Mouse (Mus musculus) embryo, embryonic 10.5 days (tissue): ENCODE measurements around the gene Gdf2.
A peak's percentile ranks its signal among the peaks of the same experiment; 100 is the strongest.

ENCODE experiments used
- DNase-seq: peaks from one replicate; pipeline ENCODE4 v3.0.0-alpha.2; 2015; ENCODE audit warnings: low spot score

Gdf2 gene

GRCm38 (mm10) chr14:33956055-33956454, 15.2 kb downstream of the Gdf2 start:
- no peak for DNase-seq

- no peak for DNase-seq
Observed at GRCm38 (mm10) chr14:33958186-33958585, 17.3 kb downstream of the Gdf2 start.

- DNase-seq: no peak
Observed at GRCm38 (mm10) chr14:33958841-33959240, 18.0 kb downstream of the Gdf2 start.

- peak; percentile 84 for DNase-seq
Observed at GRCm38 (mm10) chr14:33959341-33959740, 18.5 kb downstream of the Gdf2 start.

GRCm38 (mm10) chr14:33965675-33966074, 24.8 kb downstream of the Gdf2 start:
- DNase-seq: peak; percentile 32

- DNase-seq: peak; percentile 31
Observed at GRCm38 (mm10) chr14:33972679-33973078, 31.8 kb downstream of the Gdf2 start.

- DNase-seq: peak; percentile 12
Observed at GRCm38 (mm10) chr14:33974752-33975151, 33.9 kb downstream of the Gdf2 start.

- DNase-seq: no peak
Observed at GRCm38 (mm10) chr14:33977748-33978147, 36.9 kb downstream of the Gdf2 start.

- peak; percentile 67 for DNase-seq
Observed at GRCm38 (mm10) chr14:33978604-33979059, 37.8 kb downstream of the Gdf2 start, which contains the start of gene Zfp488. Gene Zfp488, minus strand, starts transcription at chr14:33978764.

GRCm38 (mm10) chr14:33989201-33989600, 48.4 kb downstream of the Gdf2 start:
- DNase-seq: no peak

GRCm38 (mm10) chr14:33991971-33992370, 51.1 kb downstream of the Gdf2 start:
- DNase-seq: no peak

GRCm38 (mm10) chr14:33993051-33993450, 52.2 kb downstream of the Gdf2 start:
- no peak for DNase-seq

GRCm38 (mm10) chr14:33993521-33994289, 52.9 kb downstream of the Gdf2 start:
- no peak for DNase-seq
